Mouse (Mus musculus): ENCODE measurements around the gene Olfr976.
"Not testable (repeated sequence)": the region's sequence is repeated elsewhere in the genome, so short reads cannot be mapped to it uniquely, and the experiment has no call there.

Olfr976 gene

GRCm38 (mm10) chr9:39961033-39961432 is at the start of gene Olfr976:
Gene Olfr976, minus strand, starts transcription at chr9:39961133.
- not testable (repeated sequence) for DNase-seq (ENCODE audit: extremely low spot score, low read depth, low spot score)

- DNase-seq (ENCODE audit: extremely low spot score, low read depth, low spot score) = no peak
Measured at GRCm38 (mm10) chr9:40009482-40009881, 48.5 kb upstream of the Olfr976 start, which contains the start of gene Olfr980. Gene Olfr980, minus strand, starts transcription at chr9:40009582.

- no peak for DNase-seq (ENCODE audit: extremely low spot score, low read depth, low spot score)
Measured at GRCm38 (mm10) chr9:40003365-40003764, 42.4 kb upstream of the Olfr976 start, which contains the start of gene Olfr979. Gene Olfr979, minus strand, starts transcription at chr9:40003465.

- DNase-seq (ENCODE audit: extremely low spot score, low read depth, low spot score) = no peak
Measured at GRCm38 (mm10) chr9:39991813-39992212, 30.9 kb upstream of the Olfr976 start, which contains the start of gene Olfr978. Gene Olfr978, plus strand, starts transcription at chr9:39992113.

- not testable (repeated sequence) for DNase-seq (ENCODE audit: extremely low spot score, low read depth, low spot score)
Measured at GRCm38 (mm10) chr9:39976581-39977145, 15.7 kb upstream of the Olfr976 start.

GRCm38 (mm10) chr9:39951946-39952345 is 9.0 kb downstream of the Olfr976 start, which contains the start of gene Olfr975:
Gene Olfr975, minus strand, starts transcription at chr9:39952046.
- no peak for DNase-seq (ENCODE audit: extremely low spot score, low read depth, low spot score)

- DNase-seq (ENCODE audit: extremely low spot score, low read depth, low spot score) = no peak
Measured at GRCm38 (mm10) chr9:39937201-39937600, 23.7 kb downstream of the Olfr976 start, which contains the start of gene Olfr974. Gene Olfr974, plus strand, starts transcription at chr9:39937501.

- DNase-seq (ENCODE audit: extremely low spot score, low read depth, low spot score) = not testable (repeated sequence)
Measured at GRCm38 (mm10) chr9:39928837-39929236, 32.1 kb downstream of the Olfr976 start.

- DNase-seq (ENCODE audit: extremely low spot score, low read depth, low spot score) = not testable (repeated sequence)
Measured at GRCm38 (mm10) chr9:39927975-39928836, 32.7 kb downstream of the Olfr976 start.

- no peak for DNase-seq (ENCODE audit: extremely low spot score, low read depth, low spot score)
Measured at GRCm38 (mm10) chr9:39909939-39910338, 51.0 kb downstream of the Olfr976 start.

- DNase-seq (ENCODE audit: extremely low spot score, low read depth, low spot score) = no peak
Measured at GRCm38 (mm10) chr9:39907036-39907435, 53.9 kb downstream of the Olfr976 start, which contains the start of gene Olfr229. Gene Olfr229, plus strand, starts transcription at chr9:39907336.

GRCm38 (mm10) chr9:39905106-39905505 is 55.8 kb downstream of the Olfr976 start:
- no peak for DNase-seq (ENCODE audit: extremely low spot score, low read depth, low spot score)
